Mouse (Mus musculus) stomach, postnatal 0 days (tissue): ENCODE results near the gene Creb1. TPM values are rescaled to one million over a fixed set of nuclear protein-coding genes. Genes with fewer than 3 reads are reported as not detected.

Experiments
- ATAC-seq: fragments of 200-750 bp; cut with Nextera tagmentation; 2 replicates; pipeline ENCODE4 v1.8.0; 2017; ENCODE audit not compliant: low FRiP score, low TSS enrichment
- DNase-seq: peaks from one replicate; pipeline ENCODE4 v3.0.0-alpha.2; 2016; ENCODE audit warnings: low spot score
- H3K27ac ChIP-seq: fragments of 300-500 bp; sonication (generic); replicated peaks from 2 replicates; pipeline ENCODE4 v1.5.1; 2014; ENCODE audit warnings: mild to moderate bottlenecking, control low read depth
- H3K27me3 ChIP-seq: fragments of 300-500 bp; sonication (generic); 2 replicates; pipeline ENCODE4 v1.6.1; 2014; ENCODE audit warnings: low read length; ENCODE audit not compliant: control insufficient read depth, insufficient read depth
- H3K36me3 ChIP-seq: fragments of 300-500 bp; sonication (generic); 2 replicates; pipeline ENCODE4 v1.6.1; 2014; ENCODE audit warnings: low read length, mixed read lengths; ENCODE audit not compliant: control insufficient read depth, insufficient read depth
- H3K4me1 ChIP-seq: fragments of 300-500 bp; sonication (generic); replicated peaks from 2 replicates; pipeline ENCODE4 v1.6.1; 2014; ENCODE audit warnings: antibody characterized with exemption; ENCODE audit not compliant: control insufficient read depth, insufficient read depth
- H3K4me2 ChIP-seq: fragments of 300-500 bp; sonication (generic); replicated peaks from 2 replicates; pipeline ENCODE4 v1.6.1; 2014; ENCODE audit warnings: low read depth, mild to moderate bottlenecking, control low read depth, moderate library complexity
- H3K4me3 ChIP-seq: fragments of 300-500 bp; sonication (generic); 2 replicates; pipeline ENCODE4 v1.5.1; 2014; ENCODE audit warnings: low read depth, low read length, control low read depth
- H3K9ac ChIP-seq: fragments of 300-500 bp; sonication (generic); 2 replicates; pipeline ENCODE4 v1.6.1; 2014; ENCODE audit warnings: mild to moderate bottlenecking, low read length, control low read depth, mixed read lengths
- H3K9me3 ChIP-seq: fragments of 300-500 bp; sonication (generic); 2 replicates; pipeline ENCODE4 v1.6.1; 2016; ENCODE audit warnings: low read length; ENCODE audit not compliant: control insufficient read depth
- CTCF ChIP-seq: IDR thresholded peaks from 2 replicates; pipeline ENCODE4 v1.5.1; 2016; ENCODE audit warnings: antibody characterized with exemption, low read depth, mild to moderate bottlenecking, moderate library complexity
- EP300 ChIP-seq: optimal IDR thresholded peaks from 2 replicates; pipeline ENCODE3; 2016; ENCODE audit warnings: antibody characterized with exemption
- WGBS: fragments of 180-500 bp; shearing (Covaris S2); extraction: QIAGEN DNeasy Blood & Tissue Kit; methylation state at CpG from one replicate; pipeline ENCODE4 v1.1.7; 2014; 5-methylcytosine and 5-hydroxymethylcytosine counted together
- polyA plus RNA-seq: library from polyadenylated mRNA; unstranded; fragments of >200 nt; fragmentation: Nextera tagmentation; extraction: Ambion mirVana; gene quantifications from 2 replicates; pipeline ENCODE4 v1.2.1, GENCODE M21; 2015

Gene Creb1
- polyA plus RNA-seq, 1 experiment from 2014 or later = 9.2 TPM

DNA sequence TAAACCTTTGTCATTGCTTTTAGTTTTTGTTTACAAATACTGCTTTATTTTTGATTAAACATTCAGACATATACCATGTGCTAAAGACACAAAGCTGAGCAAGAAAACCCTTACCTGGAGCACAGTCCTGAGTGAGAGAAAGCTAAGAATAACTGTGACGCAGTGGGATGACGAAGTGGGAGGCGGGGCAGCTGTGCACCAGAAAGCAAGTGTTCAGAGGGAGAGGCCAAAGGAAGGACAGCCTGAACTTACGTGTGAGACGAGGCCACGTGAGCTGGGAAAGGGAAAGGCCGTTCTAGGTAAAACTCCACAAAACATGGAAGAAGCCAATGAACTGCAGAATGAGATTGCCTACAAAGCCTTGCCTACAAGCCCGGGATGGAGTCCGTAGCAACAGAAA, 77.5 kb downstream of the Creb1 start:
- H3K36me3 ChIP-seq = peaks cover 12% of the 10 kb centered on the region
- H3K4me2 ChIP-seq = no peak overlapping the region
- no peak overlapping the region for H3K27ac ChIP-seq
- 66% methylated on average over 9 of the region's 9 CpGs for WGBS
- no peak overlapping the region for H3K4me3 ChIP-seq
- TF ChIP-seq EP300 = no peak
- TF ChIP-seq CTCF = no peak
- no peaks in the 10 kb centered on the region for H3K9me3 ChIP-seq
- DNase-seq = peak; percentile 63
- no peaks in the 10 kb centered on the region for H3K27me3 ChIP-seq
- ATAC-seq = peak; percentile 80
- no peak overlapping the region for H3K9ac ChIP-seq
- no peaks in the 10 kb centered on the region for H3K4me1 ChIP-seq

GRCm38 (mm10) chr1:64614311-64614710, 81.9 kb downstream of the Creb1 start:
- no peak for ATAC-seq

GRCm38 (mm10) chr1:64614801-64615345, 82.4 kb downstream of the Creb1 start:
- DNase-seq = no peak
- Histone ChIP-seq H3K27me3 (no peaks in the 10 kb centered on the region), H3K4me3 (no peak overlapping the region), H3K4me1 (0 out of 2 replicates have a peak, but pooled peaks cover 2% of the 10 kb centered on the region), H3K9me3 (no peaks in the 10 kb centered on the region), H3K27ac (no peak overlapping the region), H3K36me3 (peaks cover 4% of the 10 kb centered on the region), H3K9ac (no peak overlapping the region), H3K4me2 (no peak overlapping the region)
- no peak for ATAC-seq
- 76% methylated on average over 10 of the region's 10 CpGs for WGBS
- no peak for TF ChIP-seq EP300
- no peak for TF ChIP-seq CTCF

More at GRCm38 (mm10) chr1:64614311-64614710, 81.9 kb downstream of the Creb1 start:
- no peak overlapping the region for H3K27ac ChIP-seq
- no peak for DNase-seq
- TF ChIP-seq EP300 (no peak), CTCF (no peak)
- H3K9me3 ChIP-seq = no peaks in the 10 kb centered on the region
- peaks cover 4% of the 10 kb centered on the region for H3K36me3 ChIP-seq
- no peak overlapping the region for H3K4me2 ChIP-seq
- H3K27me3 ChIP-seq = no peaks in the 10 kb centered on the region
- 0 out of 2 replicates have a peak, but pooled peaks cover 2% of the 10 kb centered on the region for H3K4me1 ChIP-seq
- no peak overlapping the region for H3K4me3 ChIP-seq
- H3K9ac ChIP-seq = no peak overlapping the region
- WGBS = 71% methylated on average over 9 of the region's 9 CpGs

GRCm38 (mm10) chr1:64615531-64615991, 83.1 kb downstream of the Creb1 start:
- Histone ChIP-seq H3K9ac (no peak overlapping the region), H3K9me3 (no peaks in the 10 kb centered on the region), H3K27ac (no peak overlapping the region; the same call in 1 of the 2 replicates), H3K36me3 (no peaks in the 10 kb centered on the region), H3K4me3 (no peak overlapping the region), H3K4me2 (peak overlapping the region; percentile 85; the same call in 1 of the 2 replicates), H3K27me3 (no peaks in the 10 kb centered on the region), H3K4me1 (0 out of 2 replicates have a peak, but pooled peaks cover 2% of the 10 kb centered on the region)
- WGBS = 72% methylated on average over 11 of the region's 11 CpGs
- ATAC-seq (no peak), DNase-seq (no peak)
- no peak for TF ChIP-seq EP300
- TF ChIP-seq CTCF = no peak

- 64% methylated on average over 6 of the region's 6 CpGs for WGBS
- TF ChIP-seq CTCF (no peak), EP300 (no peak)
Measured at GRCm38 (mm10) chr1:64616076-64616475, 83.6 kb downstream of the Creb1 start.

DNA sequence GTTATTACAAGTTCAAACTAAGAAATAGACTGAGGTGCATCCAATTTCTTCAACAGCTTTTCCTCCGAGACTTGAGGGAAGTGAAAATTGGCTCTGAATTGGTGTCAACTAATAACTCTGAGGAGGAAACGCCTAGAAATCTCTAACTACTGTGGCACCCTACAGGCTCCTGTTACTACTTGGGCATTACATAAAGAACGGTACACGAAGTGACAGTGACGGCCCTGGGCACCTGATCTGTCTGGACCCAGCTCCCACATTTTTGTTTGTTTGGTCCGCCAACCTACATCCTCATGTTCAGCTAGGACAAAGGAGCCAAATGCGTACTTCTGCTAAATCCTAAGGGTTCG, 84.1 kb downstream of the Creb1 start:
- H3K4me1 ChIP-seq = 0 out of 2 replicates have a peak, but pooled peaks cover 2% of the 10 kb centered on the region
- H3K9ac ChIP-seq = peak overlapping the region; percentile 93
- no peaks in the 10 kb centered on the region; the same call in 1 of the 2 replicates for H3K36me3 ChIP-seq
- H3K9me3 ChIP-seq = no peaks in the 10 kb centered on the region
- DNase-seq = no peak
- peak overlapping the region; percentile 98 for H3K27ac ChIP-seq
- no peaks in the 10 kb centered on the region for H3K27me3 ChIP-seq
- peak overlapping the region; percentile 85 for H3K4me2 ChIP-seq
- TF ChIP-seq EP300 (no peak), CTCF (no peak)
- WGBS = 3% methylated on average over 8 of the region's 8 CpGs
- H3K4me3 ChIP-seq = peak overlapping the region; percentile 82
- ATAC-seq = peak; percentile 1; the same call in 1 of the 2 replicates

More at GRCm38 (mm10) chr1:64616076-64616475, 83.6 kb downstream of the Creb1 start:
- Histone ChIP-seq H3K27ac (peak overlapping the region; percentile 98), H3K9ac (no peak overlapping the region), H3K27me3 (no peaks in the 10 kb centered on the region), H3K4me3 (peak overlapping the region; percentile 82; the same call in 1 of the 2 replicates), H3K4me2 (peak overlapping the region; percentile 85), H3K9me3 (no peaks in the 10 kb centered on the region), H3K36me3 (no peaks in the 10 kb centered on the region; the same call in 1 of the 2 replicates), H3K4me1 (0 out of 2 replicates have a peak, but pooled peaks cover 2% of the 10 kb centered on the region)
- ATAC-seq (no peak), DNase-seq (no peak)
